Mouse (Mus musculus) thymus, postnatal 14 days (tissue): ENCODE data around the gene BC005561.
A peak's percentile ranks its signal among the peaks of the same experiment; 100 is the strongest.
"Not testable (repeated sequence)": the region's sequence is repeated elsewhere in the genome, so short reads cannot be mapped to it uniquely, and the experiment has no call there.

Source experiments
- DNase-seq: peaks from one replicate; pipeline ENCODE4 v3.0.0; 2021

The BC005561 gene

GRCm38 (mm10) chr5:104508195-104508891 is at the start of gene BC005561:
Gene BC005561, plus strand, starts transcription at chr5:104508352.
- DNase-seq, result peak; percentile 84

DNA sequence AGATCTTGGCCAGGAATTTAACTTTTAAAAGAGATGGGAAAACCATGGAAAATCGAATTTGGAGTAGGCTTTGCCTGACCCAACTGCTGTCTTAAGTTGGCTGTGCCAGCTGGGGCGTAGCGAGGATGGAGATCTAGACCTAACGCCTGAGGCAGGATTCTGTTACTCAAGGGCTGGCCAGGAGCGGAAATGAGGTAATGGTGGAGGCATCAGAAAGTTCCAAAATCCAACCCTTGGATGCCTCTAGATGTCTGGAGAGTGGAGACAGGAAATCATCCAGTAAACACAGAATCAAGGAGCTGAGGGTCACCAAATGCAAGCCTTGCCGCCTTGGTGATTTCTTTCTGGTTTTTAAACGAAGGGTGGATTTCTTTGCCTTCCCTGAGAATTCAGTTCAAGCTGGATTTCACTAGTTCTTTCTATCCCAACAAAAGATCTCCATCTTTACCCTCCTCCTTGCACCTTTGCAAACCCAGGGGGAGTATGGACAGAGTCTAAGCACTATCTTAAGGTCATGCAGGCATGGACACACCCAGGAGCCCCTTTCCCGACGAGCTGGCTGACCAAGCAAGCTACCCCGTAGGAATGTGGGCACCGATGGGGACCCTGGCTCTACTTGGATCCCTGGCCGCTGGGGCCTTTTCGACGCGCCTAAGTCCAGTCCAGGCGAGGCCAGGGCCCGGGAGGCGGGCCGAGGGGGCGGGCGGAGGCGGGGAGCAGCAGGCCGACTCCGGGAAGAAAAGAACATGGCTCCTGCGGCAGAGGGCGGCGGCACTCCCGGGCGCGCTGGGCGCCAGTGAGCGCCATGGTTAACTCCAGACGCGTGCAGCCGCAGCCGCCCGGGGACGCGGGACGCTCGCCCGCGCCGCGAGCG is 49.1 kb upstream of the BC005561 start, which contains the start of gene Pkd2:
TSS of gene Pkd2 (plus strand) at position 619 of the 874 bp plus-strand sequence.
- DNase-seq, result no peak

- no peak for DNase-seq
Measured at GRCm38 (mm10) chr5:104459706-104460455, 48.3 kb upstream of the BC005561 start.

- no peak for DNase-seq
Measured at GRCm38 (mm10) chr5:104460456-104460838, 47.7 kb upstream of the BC005561 start.

DNA sequence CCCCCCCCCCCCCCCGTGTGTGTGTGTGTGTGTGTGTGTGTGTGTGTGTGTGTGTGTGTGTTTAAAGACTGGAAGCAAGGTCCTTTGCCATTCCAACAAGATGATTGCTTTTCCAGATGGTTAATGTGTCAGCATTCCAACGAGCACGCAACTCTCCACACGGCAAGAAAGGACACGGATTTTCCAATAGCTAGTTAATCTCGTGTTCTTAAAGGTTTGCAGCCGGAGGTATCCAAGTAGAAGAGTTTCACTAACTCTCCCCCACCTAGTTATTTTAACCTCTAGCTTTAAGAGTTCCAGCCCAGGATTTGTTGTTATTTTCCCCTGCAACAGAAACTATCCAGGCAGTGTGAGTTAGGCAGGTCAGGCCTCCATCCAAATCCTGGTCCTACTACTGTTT is 47.3 kb upstream of the BC005561 start:
- no peak for DNase-seq

GRCm38 (mm10) chr5:104465279-104465678 is 42.9 kb upstream of the BC005561 start:
- DNase-seq, result no peak

DNA sequence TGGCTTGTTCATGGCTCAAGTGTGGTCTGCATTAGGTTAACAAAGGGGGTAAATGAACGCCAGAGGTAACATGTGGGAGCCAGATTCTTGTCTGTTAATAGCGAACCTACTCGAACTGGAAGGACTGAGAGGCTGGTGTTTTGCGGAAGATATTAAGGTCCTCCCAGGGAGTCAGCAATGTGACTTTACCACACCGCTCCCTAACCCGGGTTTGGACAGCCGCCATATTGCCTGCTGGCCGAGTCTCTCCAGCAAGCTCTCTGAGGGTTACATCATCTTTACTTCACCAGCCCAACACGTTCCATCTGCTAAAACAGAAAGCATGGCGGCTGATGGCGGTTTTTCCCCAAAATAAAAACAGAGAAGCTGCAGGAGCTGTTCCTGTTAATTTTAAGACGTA is 42.4 kb upstream of the BC005561 start:
- no peak for DNase-seq

GRCm38 (mm10) chr5:104466816-104467215 is 41.3 kb upstream of the BC005561 start:
- no peak for DNase-seq

- no peak for DNase-seq
Measured at GRCm38 (mm10) chr5:104468586-104468985, 39.6 kb upstream of the BC005561 start.

GRCm38 (mm10) chr5:104470981-104471391 is 37.2 kb upstream of the BC005561 start:
- DNase-seq, result no peak

DNA sequence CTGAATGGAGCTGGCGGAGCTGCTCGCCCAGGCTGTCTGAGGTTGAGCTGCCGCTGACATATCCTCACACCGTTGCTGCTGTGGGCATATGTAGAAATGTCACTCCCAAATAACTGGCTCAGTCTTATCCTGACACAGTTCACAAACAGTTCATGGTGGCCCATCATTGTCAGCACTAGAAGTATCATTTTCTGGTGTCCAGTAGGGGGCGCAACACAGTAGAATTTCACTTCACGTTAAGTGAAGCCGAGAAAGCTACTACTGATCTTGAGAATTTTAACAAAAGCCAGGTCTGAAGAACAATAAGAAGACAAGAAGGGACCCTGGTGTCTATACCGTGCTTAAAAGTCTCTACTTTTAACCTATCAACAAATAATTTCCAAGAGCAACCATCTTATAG is 35.8 kb upstream of the BC005561 start:
- DNase-seq, result peak; percentile 19

- no peak for DNase-seq
Measured at GRCm38 (mm10) chr5:104480367-104480766, 27.8 kb upstream of the BC005561 start.

- no peak for DNase-seq
Measured at GRCm38 (mm10) chr5:104482856-104483255, 25.3 kb upstream of the BC005561 start.

DNA sequence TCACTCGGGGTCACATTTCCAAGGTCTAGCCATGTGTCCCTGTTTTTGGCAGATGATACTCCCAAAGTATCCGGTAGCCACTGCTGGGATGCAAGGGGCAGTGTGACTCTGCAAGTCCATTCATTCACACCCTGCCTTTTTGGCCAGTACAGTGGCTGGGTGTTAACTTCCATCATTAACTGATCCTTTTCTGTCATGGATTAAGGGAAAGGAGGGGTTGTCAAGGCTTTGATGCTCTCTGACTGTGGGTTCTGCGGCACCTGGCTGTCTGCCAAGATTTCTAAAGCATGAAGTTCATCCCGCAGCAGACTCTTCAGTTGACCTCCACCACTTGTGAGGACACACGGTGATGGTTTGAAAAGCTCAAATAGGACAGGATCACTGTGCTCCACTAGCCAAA is 16.6 kb upstream of the BC005561 start:
- DNase-seq, result no peak

DNA sequence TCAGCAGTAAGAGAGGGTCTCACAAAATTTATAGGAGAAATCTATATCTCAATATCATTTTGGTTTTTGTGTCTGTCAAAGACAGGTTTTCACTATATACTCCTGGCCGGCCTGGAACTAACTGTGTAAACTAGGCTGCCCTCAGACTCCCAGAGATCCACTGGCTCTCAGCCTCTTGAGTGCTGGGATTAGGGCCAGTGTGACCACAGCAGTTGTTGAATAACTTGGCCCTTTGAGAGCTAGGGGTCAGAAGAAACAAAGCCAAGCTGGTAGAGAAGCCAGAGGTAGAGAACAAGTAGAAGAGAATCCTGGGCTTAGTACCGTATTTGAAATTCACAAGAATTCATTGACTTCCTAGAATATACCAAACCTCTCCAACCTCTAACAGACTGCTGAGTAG is 3.3 kb upstream of the BC005561 start:
- no peak for DNase-seq

GRCm38 (mm10) chr5:104507829-104508194 is 340 bp upstream of the BC005561 start:
- no peak for DNase-seq

DNA sequence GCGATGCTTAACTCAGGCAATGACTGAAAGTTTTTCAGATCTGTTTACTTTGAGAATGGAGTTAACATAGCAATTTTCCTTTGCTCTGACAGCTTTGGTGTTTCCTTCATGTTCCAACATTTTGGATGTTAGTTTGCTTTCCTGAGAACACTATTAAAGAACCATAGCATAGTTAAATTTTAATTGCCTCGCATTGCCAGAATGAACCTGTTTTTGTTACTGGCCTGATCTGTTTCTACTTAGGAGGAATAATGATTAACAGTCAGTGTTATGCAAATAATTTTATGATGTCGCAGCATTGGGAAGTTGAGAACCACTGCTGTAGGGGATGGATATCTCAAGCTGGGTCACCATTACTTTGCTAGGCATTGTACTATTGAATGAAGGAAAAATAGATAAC is 3.1 kb downstream of the BC005561 start:
- no peak for DNase-seq

DNA sequence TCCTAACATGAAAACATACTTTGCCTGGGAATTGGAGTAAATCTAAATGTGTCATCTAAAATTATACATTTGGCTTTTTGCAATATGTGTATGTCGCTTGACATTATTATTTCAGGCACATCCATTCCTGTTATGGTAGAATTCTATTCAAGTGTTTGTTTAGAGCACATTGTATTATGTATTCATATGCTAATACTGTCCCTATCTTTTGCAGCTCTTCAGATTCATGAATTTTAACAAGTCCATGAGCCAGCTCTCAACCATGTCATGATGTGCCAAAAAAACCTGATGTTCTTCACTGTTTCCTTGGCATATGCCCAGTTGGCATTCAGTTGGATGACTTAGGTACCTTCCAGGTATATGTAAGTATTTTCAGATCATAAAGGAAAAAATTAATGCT is 30.5 kb downstream of the BC005561 start:
- no peak for DNase-seq

DNA sequence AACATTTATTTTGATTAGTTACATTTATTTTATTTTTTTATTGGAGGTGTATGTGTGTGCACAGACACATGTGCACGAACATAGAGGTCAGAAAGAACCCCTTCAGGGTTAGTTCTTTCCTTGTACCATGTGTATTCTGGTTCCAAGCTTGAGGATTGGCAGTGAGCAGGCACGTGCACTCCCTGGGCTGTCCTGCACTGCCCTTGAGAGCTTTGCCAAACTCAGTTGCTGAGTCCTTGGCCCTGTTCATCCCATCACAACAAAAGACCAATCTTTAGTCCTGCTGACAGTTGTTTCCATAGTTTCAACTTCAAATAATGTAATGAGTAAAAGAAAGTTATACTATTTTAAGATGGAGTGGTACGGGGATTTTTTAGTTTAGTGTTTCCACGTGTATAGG is 31.2 kb downstream of the BC005561 start:
- DNase-seq, result no peak

DNA sequence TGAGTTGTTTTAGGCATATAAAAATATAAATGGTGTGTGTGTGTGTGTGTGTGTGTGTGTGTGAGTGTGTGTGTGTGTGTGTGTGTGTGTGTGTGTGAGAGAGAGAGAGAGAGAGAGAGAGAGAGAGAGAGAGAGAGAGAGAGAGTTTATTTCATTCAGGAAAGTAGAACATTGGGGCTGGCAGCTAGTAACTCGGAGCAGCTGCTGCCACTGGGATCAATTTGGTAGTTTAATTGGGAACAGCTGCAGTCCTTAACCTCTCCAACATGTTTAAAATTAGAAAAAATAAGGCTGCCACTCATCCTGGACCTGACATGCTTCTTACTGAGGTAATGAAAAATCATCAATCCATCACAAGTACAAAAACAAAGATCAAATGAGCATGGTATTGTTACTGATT is 59.9 kb downstream of the BC005561 start:
- DNase-seq, result not testable (repeated sequence)

- peak; percentile 8 for DNase-seq
Measured at GRCm38 (mm10) chr5:104570766-104571165, 62.6 kb downstream of the BC005561 start.

DNA sequence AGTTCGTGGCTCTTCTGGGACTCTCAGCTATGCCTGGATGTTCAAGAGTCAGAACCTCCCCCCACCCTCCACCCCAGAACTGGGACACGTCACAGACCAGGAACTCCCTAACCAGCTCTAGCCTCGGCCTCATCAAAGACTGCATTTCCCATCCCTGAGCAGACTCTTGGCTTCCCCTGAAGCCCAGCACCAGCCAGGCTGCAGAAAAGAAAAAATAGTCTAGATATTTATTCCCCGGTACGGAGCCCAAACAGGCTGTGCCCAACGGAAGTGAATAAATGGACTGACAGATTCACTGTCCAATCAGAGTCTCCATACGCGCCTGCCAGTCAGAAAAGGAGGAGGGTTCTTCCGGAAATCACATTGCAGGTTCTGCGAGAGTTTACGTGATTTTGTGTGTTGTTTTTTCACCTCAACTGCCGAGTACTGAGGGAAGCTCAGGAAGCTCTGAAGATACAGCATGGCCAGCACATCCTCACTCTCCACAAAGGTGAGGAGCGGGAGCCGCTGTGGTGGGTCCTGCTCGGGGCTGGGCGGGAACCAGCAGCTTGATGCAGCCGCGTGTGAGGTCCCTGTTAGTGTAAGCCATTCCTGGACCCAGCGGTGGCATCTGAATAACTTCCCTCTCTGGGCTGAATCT is 63.2 kb downstream of the BC005561 start:
- peak; percentile 88 for DNase-seq
